Mouse (Mus musculus) heart, embryonic 12.5 days (tissue): Measurements from ENCODE around the gene Jun. TPM values are rescaled to one million over a fixed set of nuclear protein-coding genes. Genes with fewer than 3 reads are reported as not detected.

ENCODE experiments used
- ATAC-seq: fragments of 200-750 bp; cut with Nextera tagmentation; 2 replicates; pipeline ENCODE4 v1.8.0; 2017; ENCODE audit warnings: moderate TSS enrichment, moderate library complexity; ENCODE audit not compliant: insufficient number of reproducible peaks, low FRiP score
- H3K27ac ChIP-seq: fragments of 300-500 bp; sonication (generic); 2 replicates; pipeline ENCODE4 v1.5.1; 2016; ENCODE audit warnings: mild to moderate bottlenecking, moderate library complexity; ENCODE audit not compliant: poor library complexity, severe bottlenecking
- H3K27me3 ChIP-seq: fragments of 300-500 bp; sonication (generic); replicated peaks from 2 replicates; pipeline ENCODE4 v1.6.1; 2016; ENCODE audit warnings: mild to moderate bottlenecking, moderate library complexity
- H3K36me3 ChIP-seq: fragments of 300-500 bp; sonication (generic); 2 replicates; pipeline ENCODE4 v1.6.1; 2016; ENCODE audit warnings: mild to moderate bottlenecking, moderate library complexity
- H3K4me1 ChIP-seq: fragments of 300-500 bp; sonication (generic); replicated peaks from 2 replicates; pipeline ENCODE4 v1.6.1; 2016; ENCODE audit warnings: mild to moderate bottlenecking
- H3K4me2 ChIP-seq: fragments of 300-500 bp; sonication (generic); 2 replicates; pipeline ENCODE4 v1.6.1; 2016; ENCODE audit warnings: mild to moderate bottlenecking, moderate library complexity
- H3K4me3 ChIP-seq: fragments of 300-500 bp; sonication (generic); 2 replicates; pipeline ENCODE4 v1.5.1; 2016; ENCODE audit warnings: mild to moderate bottlenecking
- H3K9ac ChIP-seq: fragments of 300-500 bp; sonication (generic); 2 replicates; pipeline ENCODE4 v1.6.1; 2016; ENCODE audit warnings: mild to moderate bottlenecking, moderate library complexity
- H3K9me3 ChIP-seq: fragments of 300-500 bp; sonication (generic); replicated peaks from 2 replicates; pipeline ENCODE4 v1.6.1; 2016; ENCODE audit warnings: mild to moderate bottlenecking, moderate library complexity
- WGBS: fragments of 180-500 bp; shearing (Covaris S2); methylation state at CpG from one replicate; pipeline ENCODE4 v1.1.7; 2016; 5-methylcytosine and 5-hydroxymethylcytosine counted together
- polyA plus RNA-seq: library from polyadenylated mRNA; unstranded; fragments of >200 nt; fragmentation: Nextera tagmentation; extraction: Ambion mirVana; gene quantifications from 2 replicates; pipeline ENCODE4 v1.2.1, GENCODE M21; 2016

Jun gene
- polyA plus RNA-seq, 1 experiment from 2014 or later: 95.0 TPM

DNA sequence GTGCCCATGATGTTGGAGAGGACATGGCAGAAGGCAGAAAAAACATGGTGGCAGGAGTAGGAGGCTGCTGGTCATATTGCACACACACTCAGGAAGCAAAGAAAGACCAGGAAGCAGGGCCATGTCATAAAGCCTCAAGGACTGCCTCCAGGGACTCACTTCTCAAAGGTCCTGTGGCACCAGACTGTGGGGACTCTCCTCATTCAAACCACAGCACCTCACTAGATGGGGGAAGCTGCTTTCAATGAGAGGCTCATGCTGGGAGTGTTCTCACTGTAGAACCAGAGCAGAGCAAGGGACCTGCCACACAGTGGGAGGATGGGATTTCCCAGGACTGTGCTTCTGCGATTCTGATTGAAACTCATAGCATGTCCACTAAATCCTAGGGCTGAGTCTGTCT lies 51.9 kb downstream of the Jun start:
- no peaks in the 10 kb centered on the region for H3K27me3 ChIP-seq
- no peaks in the 10 kb centered on the region for H3K9me3 ChIP-seq
- 64% methylated on average over 1 of the region's 1 CpGs for WGBS
- H3K27ac ChIP-seq: no peak overlapping the region
- ATAC-seq: no peak
- H3K9ac ChIP-seq: no peak overlapping the region
- no peak overlapping the region for H3K4me2 ChIP-seq
- no peak overlapping the region for H3K4me3 ChIP-seq
- no peaks in the 10 kb centered on the region for H3K4me1 ChIP-seq
- no peaks in the 10 kb centered on the region for H3K36me3 ChIP-seq

GRCm38 (mm10) chr4:94999249-94999648 lies 52.8 kb downstream of the Jun start:
- ATAC-seq: no peak
- no peaks in the 10 kb centered on the region for H3K27me3 ChIP-seq
- H3K4me1 ChIP-seq: no peaks in the 10 kb centered on the region
- H3K4me3 ChIP-seq: no peak overlapping the region
- no peak overlapping the region for H3K27ac ChIP-seq
- no peak overlapping the region for H3K9ac ChIP-seq
- WGBS: 61% methylated on average over 3 of the region's 3 CpGs
- H3K4me2 ChIP-seq: no peak overlapping the region
- H3K36me3 ChIP-seq: no peaks in the 10 kb centered on the region
- no peaks in the 10 kb centered on the region for H3K9me3 ChIP-seq

Other genes starting within 250 kb of the Jun start
- gene Eqtn, start 123.4 kb downstream of the Jun start, polyA plus RNA-seq: 0.15 and 0.17 TPM in 2 replicates
- gene Mysm1, start 73.1 kb downstream of the Jun start, polyA plus RNA-seq: 23.6 TPM in 2 replicates